Mouse (Mus musculus): ENCODE measurements around the gene Gars. TPM values are rescaled to one million over a fixed set of nuclear protein-coding genes. Genes with fewer than 3 reads are reported as not detected.

Gars gene
- total RNA-seq, 2 experiments from 2014 or later, result 59.1 to 60.5 TPM

DNA sequence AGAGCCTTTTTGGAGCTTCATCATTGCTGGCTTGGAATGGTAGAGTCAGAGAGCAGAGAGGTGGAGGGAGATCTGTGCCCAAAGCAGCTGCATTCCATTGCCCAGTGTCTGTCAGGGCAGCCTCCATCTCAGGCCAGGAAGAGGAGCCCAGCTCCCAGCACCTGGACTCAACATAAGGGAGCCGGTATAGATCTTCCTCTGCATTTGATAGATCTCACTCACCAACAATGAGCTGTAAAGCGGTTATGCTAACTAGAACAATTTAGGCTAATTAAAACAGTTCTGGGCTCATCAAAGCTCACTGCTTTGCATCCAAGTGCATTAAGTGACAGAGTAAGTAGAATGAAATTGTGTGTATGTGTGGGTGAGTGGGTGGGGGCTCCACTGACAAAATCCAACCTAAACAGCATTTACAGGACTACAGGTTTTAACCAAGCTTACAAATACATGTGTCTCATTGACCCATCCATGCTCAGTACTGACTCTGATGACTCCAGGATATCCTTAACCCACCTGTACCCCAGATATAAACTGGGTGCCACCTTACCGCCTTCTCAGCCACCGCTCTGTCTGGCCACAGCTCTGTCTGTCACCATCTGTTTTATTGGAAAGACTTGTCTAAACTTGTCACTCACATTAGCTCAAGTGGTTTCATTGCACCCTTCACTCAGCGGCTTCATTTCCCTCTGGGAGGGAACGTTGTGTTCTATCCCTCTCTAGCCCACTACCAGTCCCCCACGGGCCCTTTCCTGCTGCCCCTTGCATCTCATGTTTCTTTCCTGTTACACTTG, 44.6 kb downstream of the Gars start:
- intact Hi-C loops (cut with DNase I), result no loop called here
- DNase-seq, result no peak

DNA sequence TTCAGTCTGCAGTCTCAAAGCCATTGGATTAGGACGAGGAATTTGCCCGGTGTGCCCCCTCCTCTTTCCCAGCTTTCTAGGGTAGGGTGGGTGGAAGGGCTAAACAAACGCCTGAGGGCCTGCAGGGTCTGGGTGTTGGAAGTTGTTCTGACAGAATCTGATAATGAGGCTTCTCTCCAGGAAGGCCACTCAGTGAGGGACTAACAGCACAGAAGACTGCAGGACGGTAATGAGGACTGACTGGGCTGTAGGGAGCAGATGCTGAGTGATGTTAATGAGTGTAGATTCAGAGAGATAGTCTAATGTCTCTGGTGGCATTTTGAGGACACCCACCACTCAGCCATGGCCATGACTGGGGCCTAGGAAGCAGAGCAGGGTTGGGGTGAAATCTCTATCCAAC, 49.5 kb downstream of the Gars start:
- intact Hi-C loops (cut with DNase I), result no loop called here
- DNase-seq, result no peak

DNA sequence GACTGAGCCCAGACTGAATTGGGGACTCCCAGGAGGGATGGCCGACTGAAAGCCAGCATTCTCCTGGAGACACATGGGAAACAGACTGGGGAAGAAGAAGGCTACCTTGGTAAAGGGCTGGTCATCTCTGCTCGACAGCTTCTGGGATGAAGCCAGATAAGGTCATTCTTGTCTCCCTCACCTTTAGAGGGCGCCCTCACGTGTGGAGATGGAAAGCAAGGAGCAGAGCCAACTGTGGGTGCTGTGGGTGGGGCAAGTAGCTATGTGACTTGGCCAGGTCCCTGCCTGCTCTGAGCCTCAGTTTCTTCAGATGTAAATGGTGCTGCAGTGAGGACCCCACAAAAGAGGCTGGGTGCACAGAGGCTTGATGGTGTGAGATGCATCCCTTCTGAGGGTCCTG, 52.8 kb downstream of the Gars start:
- peak in 1 of 2 experiments; percentile 10 for DNase-seq
- intact Hi-C loops (cut with DNase I), result no loop called here

DNA sequence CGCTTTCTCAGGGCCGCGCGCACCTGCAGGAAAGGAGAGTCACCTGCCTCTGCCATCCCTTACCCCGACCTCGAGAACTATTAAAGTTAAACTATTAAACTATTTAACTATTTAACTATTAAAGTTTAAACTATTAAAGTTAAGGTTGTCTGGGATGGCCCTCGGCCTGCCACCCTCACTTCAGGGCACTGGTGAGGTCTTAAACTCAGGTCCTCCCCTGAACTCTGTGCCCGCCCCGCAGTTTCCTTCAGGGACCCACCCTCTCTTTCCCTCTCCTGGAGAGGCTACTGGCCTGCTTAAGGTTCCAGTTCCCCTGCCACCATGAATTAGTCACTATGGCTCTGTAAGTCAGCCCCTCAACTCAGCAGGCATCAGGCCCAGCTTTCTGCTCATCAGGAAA, 53.6 kb downstream of the Gars start:
- no peak for DNase-seq
- intact Hi-C loops (cut with DNase I), result no loop called here

DNA sequence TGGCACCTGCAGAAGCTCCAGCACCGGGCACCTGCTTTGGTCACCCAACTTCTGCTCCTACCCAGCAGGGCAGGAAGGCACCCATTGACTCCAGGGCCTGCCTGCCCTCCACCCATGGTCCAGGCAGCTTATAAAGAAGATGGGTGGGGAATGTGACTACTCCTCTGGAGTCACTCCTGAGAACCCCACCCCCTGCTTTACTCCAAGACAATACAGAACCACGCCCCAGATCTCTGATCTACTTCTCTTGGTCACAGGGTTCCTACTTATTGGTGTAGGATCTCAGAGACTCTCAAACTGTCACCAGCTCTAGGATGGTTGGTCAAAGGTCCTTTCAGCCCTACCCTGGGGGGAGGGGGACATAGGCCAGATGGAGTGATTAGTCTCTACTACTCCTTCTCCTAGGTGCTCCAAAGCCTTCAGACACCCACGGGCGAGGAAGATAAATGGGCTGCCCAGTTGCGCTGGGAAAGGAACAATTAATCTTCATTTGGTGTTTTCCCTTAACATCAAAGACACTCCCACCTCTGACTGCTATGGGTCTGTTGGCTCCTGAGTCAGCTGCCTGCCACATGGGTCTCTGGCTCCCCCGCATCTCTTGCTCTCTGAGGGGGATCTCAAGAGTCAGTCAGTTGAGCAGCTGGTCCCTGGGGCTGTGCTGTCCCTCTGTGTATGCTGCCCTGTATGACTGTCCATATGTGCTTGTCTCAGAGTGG, 55.8 kb downstream of the Gars start:
- no peak for DNase-seq
- intact Hi-C loops (cut with DNase I), result no loop called here

DNA sequence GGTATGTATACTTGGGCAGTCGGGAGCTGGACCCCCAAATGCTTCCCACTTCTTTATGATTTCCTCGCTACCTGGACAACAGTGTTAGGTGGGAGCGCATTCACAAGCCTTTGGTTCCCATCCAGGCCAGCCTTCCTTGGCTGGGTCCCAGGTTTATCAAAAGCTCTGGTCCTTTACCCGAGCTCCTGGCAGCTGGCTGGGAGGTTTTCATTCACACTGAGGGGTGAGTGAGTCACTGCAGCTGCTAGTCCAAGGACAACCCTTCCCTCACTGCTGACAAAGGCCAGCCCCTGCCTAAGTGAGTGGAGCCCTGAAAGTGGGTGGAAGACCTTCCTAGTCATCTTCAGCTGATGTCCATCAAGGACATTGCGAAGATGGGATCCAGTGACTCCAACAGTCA, 60.2 kb downstream of the Gars start:
- DNase-seq, result peak; percentile 11 to 33
- intact Hi-C loops (cut with DNase I), result no loop called here

DNA sequence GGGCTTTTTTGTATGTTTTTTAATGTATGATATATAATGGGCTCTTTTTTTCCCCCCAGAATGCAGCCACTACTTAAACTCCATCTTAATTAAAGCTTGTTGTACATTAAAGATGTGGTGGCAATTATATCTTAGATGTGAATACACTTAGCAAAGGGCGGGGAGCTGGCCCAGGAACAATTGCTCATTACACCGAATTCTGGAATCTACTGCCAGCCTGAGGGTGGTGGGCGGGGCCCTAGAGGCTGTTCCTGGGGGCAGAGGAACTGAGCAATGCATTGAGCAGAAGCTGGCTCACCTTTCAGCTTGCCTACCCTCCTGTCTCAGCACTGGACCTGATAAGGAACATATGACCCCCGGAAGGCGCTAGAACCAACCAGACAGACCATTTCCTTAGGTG, 60.8 kb downstream of the Gars start:
- intact Hi-C loops (cut with DNase I), result no loop called here
- DNase-seq, result no peak

DNA sequence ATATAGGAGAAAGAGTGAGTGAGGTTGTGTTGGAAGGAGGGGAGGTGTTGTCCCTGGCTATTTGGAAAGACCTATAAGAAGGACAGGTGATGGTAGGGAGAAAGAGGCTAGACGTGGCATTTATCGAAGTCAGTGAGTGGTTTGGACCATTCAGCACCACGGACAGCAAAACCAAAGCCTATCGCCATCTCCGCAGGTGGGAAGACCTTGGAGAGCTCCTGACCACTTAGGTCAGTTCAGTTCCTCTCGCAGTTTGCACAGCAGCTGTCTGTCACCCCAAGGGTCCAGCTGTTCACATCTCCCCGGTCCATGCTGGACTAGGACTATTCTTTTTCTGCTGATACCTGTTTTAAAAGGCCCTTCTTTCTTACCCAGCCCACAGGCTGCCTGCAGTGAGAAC, 70.6 kb downstream of the Gars start:
- DNase-seq, result peak; percentile 29 to 60
- intact Hi-C loops (cut with DNase I), result no loop called here

- DNase-seq, result peak in 1 of 2 experiments; percentile 9
- intact Hi-C loops (cut with DNase I), result no loop called here
Observed at GRCm38 (mm10) chr6:55117325-55118109, 79.7 kb downstream of the Gars start.

DNA sequence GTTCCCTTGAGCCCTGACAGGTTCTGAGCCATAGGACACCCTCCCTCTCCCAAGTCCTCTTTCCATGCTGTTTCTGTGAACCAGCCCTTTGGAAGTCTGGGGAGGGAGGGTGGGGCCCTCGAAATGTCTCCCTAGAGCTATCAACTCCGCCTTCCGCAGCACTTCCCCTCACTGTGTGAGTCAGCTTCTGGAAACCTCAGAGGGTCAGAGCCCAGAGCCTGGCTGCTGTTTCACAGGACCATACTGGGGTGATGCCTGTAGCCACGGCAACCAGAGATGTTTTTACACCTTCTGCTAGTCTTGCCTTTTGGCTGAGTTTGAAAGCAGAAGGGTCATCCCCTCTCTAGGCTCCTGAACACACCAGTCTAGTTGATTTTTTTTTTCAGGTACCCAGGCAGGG, 85.2 kb downstream of the Gars start:
- intact Hi-C loops (cut with DNase I), result no loop called here
- peak; percentile 15 to 27 for DNase-seq

GRCm38 (mm10) chr6:55126576-55126975, 88.8 kb downstream of the Gars start:
- intact Hi-C loops (cut with DNase I), result no loop called here
- no peak for DNase-seq

DNA sequence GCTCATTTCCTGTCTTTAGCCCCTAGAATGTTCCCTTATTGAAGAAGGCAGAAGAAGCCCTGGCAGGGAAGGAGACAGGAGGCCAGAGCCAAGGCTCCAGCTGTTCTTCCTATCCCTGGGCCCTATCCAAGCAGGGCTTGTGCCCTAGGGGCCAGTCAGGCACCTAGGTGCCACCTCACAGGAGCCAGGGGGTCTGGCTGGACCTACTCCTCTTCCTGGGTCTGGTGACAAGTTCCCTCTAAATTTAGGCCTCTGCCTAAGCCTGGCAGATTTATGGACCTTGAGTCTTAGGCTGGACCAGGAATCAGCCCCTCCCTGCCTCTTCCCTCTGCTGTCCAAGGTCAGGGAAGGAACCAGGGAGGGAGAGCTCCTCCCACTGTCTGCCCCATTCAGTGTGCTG, 90.6 kb downstream of the Gars start:
- DNase-seq, result no peak
- intact Hi-C loops (cut with DNase I), result no loop called here

Other genes with a start within 250 kb of the Gars start
- 10 to 100 TPM; 17.3 to 18.4 TPM for gene Znrf2, start 221.1 kb upstream of the Gars start, total RNA-seq (2021)
- gene Nod1, start 65.4 kb upstream of the Gars start, total RNA-seq (2021), result 10 to 100 TPM; 17.5 to 20.6 TPM
- gene Ggct, start 45.1 kb upstream of the Gars start, total RNA-seq (2021), result 10 to 100 TPM; 15.0 to 17.8 TPM
- 10 to 100 TPM; 12.9 to 16.9 TPM for gene Crhr2, start 95.0 kb downstream of the Gars start, total RNA-seq (2021)
- gene Inmt, start 137.0 kb downstream of the Gars start, total RNA-seq (2021), result 1 to 10 TPM in 1 of 2 experiments, under 1 TPM in 1; 0.68 to 4.2 TPM
- gene Mindy4, start 165.4 kb downstream of the Gars start, total RNA-seq (2021), result 1 to 10 TPM; 3.7 to 4.9 TPM